In the genomic region with DNA sequence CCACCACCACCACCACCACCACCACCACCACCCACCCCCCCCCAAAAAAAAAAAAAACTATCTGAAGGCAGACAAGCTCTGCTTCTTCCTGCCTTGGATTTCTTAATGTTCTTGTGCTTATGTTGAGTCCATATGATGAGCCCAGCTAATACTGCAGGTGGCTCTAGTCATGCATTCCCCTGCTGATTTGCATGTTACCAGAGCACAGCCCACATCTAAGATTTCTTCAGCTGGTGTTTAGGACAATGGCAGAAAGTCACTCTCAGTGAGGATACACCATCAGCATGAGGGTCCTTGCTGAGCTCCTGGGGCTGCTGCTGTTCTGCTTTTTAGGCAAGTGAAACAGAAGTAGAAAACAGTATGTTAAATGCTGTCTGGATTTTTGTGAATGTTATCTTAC, we compare ENCODE assay signal across 22 mouse cellular contexts.
"Had no signal": no experiment of that assay in that cellular context is flagged by ENCODE, and none has a peak within 500 bp of the region (broad histone marks: within the 10 kb centered on the region; RNA-seq: fewer than 3 reads in every experiment).

No protein-coding gene starts in this region.

- H3K36me3 ChIP-seq: limb, embryonic 12.5 days; limb, embryonic 15.5 days; liver, embryonic 12.5 days; liver, embryonic 15.5 days; midbrain, embryonic 10.5 days; midbrain, embryonic 13.5 days; neural tube, embryonic 13.5 days had no signal

- DNase-seq: kidney, adult 18-20 months; kidney, adult 9 months; kidney, postnatal 14 days; kidney, postnatal 4 days; left cerebral cortex, postnatal 4 days; lung, embryonic 14.5 days; right cerebral cortex, adult 18-20 months; right cerebral cortex, postnatal 14 days; right cerebral cortex, postnatal 4 days; thymus, adult 18-20 months; thymus, postnatal 36 days had no signal

- H3K27ac ChIP-seq: limb, embryonic 12.5 days; limb, embryonic 15.5 days; liver, embryonic 12.5 days; liver, embryonic 15.5 days; midbrain, embryonic 10.5 days; midbrain, embryonic 13.5 days; neural tube, embryonic 13.5 days had no signal

- H3K4me2 ChIP-seq: limb, embryonic 12.5 days; limb, embryonic 15.5 days; liver, embryonic 12.5 days; liver, embryonic 15.5 days; lung, embryonic 14.5 days; midbrain, embryonic 13.5 days; neural tube, embryonic 13.5 days had no signal

- H3K4me1 ChIP-seq: limb, embryonic 12.5 days; limb, embryonic 15.5 days; liver, embryonic 12.5 days; liver, embryonic 15.5 days; megakaryocyte, embryonic 14.5 days; midbrain, embryonic 10.5 days; midbrain, embryonic 13.5 days; neural tube, embryonic 13.5 days had no signal

- H3K9me3 ChIP-seq: limb, embryonic 12.5 days; limb, embryonic 15.5 days; liver, embryonic 12.5 days; liver, embryonic 15.5 days; megakaryocyte, embryonic 14.5 days; midbrain, embryonic 10.5 days; midbrain, embryonic 13.5 days; neural tube, embryonic 13.5 days had no signal

- H3K27me3 ChIP-seq: limb, embryonic 12.5 days; limb, embryonic 15.5 days; liver, embryonic 12.5 days; liver, embryonic 15.5 days; megakaryocyte, embryonic 14.5 days; midbrain, embryonic 13.5 days; neural tube, embryonic 13.5 days had no signal

- ATAC-seq: liver, embryonic 12.5 days; lung, postnatal 0 days; midbrain, embryonic 13.5 days; midbrain, embryonic 16.5 days had no signal

- H3K4me3 ChIP-seq: limb, embryonic 12.5 days; limb, embryonic 15.5 days; liver, embryonic 12.5 days; liver, embryonic 15.5 days; megakaryocyte, embryonic 14.5 days; midbrain, embryonic 10.5 days; midbrain, embryonic 13.5 days; myocyte; neural tube, embryonic 13.5 days had no signal

- H3K9ac ChIP-seq: limb, embryonic 12.5 days; limb, embryonic 15.5 days; liver, embryonic 12.5 days; liver, embryonic 15.5 days; lung, embryonic 14.5 days; midbrain, embryonic 13.5 days; neural tube, embryonic 13.5 days had no signal
